Mouse (Mus musculus) testis, adult 2 months (tissue): ENCODE measurements around the gene Gltp.

Experiments
- CTCF ChIP-seq: fragments of 200-500 bp; IDR thresholded peaks from 2 replicates; pipeline ENCODE4 v1.5.1; 2012; ENCODE audit warnings: low read depth, mild to moderate bottlenecking, inconsistent platforms, low read length, moderate library complexity; ENCODE audit not compliant: control insufficient read depth, insufficient read depth, insufficient replicate concordance
- POLR2A ChIP-seq: fragments of 200-500 bp; IDR thresholded peaks from 2 replicates; pipeline ENCODE4 v1.6.1; 2012; ENCODE audit warnings: low read depth, mild to moderate bottlenecking, inconsistent platforms, low read length, moderate library complexity; ENCODE audit not compliant: control insufficient read depth

DNA sequence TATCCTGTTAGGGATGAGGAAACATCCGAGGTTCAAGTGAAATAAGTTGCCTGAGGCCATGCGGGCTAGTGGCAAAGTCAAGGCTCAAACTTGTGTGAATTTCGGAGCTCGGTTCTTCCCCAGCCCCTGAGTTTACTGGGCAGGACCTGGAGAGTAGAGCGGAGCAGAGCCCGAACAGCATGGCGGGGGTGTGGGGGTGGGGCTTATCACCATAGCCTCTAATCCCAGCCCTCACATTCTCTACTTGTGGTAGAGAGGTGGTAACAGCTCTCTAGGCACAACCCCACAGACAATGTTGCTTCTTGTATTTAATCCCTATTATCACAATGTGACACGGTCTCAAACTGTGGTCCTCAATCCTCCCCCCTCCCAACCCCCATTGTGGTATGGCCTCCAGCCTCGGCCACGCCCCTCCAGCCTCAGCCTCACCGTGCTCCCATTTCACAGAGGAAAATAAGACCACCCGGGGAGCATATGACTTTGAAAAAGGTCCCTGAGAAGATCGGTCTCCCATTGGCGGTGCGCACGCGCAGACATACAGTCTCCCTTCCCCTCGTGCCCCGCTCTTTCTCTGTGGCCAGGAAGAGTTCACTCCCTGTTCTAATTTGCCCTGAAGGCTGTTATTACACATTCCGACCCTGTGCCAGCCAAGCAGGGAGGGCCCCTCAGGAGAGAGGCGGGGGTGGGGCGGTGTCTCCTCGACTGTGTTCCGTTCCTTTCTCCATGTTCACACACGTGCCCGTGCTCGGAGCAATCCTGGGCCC, 43.4 kb downstream of the Gltp start:
- TF ChIP-seq POLR2A (no peak), CTCF (no peak)
